Comparison of ENCODE assay signal across 20 mouse cellular contexts in genomic region chr2:76806376-76806775, GRCm38 (mm10).
DNase-seq lines count a peak whose midpoint lies in the region; ATAC-seq lines count a peak whose summit lies in the region.
"Had no signal": no experiment of that assay in that cellular context is flagged by ENCODE, and none has a peak within 500 bp of the region (broad histone marks: within the 10 kb centered on the region; RNA-seq: fewer than 3 reads in every experiment).

No protein-coding gene starts in this region.

- H3K9ac ChIP-seq in heart, embryonic 11.5 days (ENCODE audit: low read depth, low read length), result peak overlapping the region; percentile 78
- H3K9ac ChIP-seq: kidney, embryonic 15.5 days; liver, embryonic 12.5 days; lung, embryonic 14.5 days had no signal

- H3K4me1 ChIP-seq in heart, embryonic 11.5 days (ENCODE audit: control insufficient read depth, insufficient read depth, low read length), result peaks cover 8% of the 10 kb centered on the region; the same call in 1 of the 2 replicates
- H3K4me1 ChIP-seq: kidney, embryonic 15.5 days; liver, embryonic 12.5 days had no signal

- H3K27ac ChIP-seq in heart, embryonic 11.5 days (ENCODE audit: low read depth, low read length), result peak overlapping the region; percentile 97
- H3K27ac ChIP-seq: kidney, embryonic 15.5 days; liver, embryonic 12.5 days had no signal

- no peak for DNase-seq in frontal cortex, postnatal 14 days (ENCODE audit: low spot score in 2 of 2)
- DNase-seq in R1 (ENCODE audit: low read depth, low spot score), result peak; percentile 52
- peak; percentile 53 to 65 for DNase-seq in heart, postnatal 10 days
- DNase-seq in spleen, postnatal 36 days (ENCODE audit: low spot score in 2 of 2), result no peak
- no peak for DNase-seq in right cerebral cortex, postnatal 10 days (ENCODE audit: low spot score in 2 of 2)
- no peak for DNase-seq in kidney, postnatal 14 days
- DNase-seq: adrenal gland, postnatal 14 days; cerebellum, adult 18-20 months; cerebellum, postnatal 36 days; gastrocnemius, postnatal 14 days; lung, embryonic 14.5 days; lung, postnatal 36 days; thymus, postnatal 25 days had no signal

- peaks cover 8% of the 10 kb centered on the region for H3K36me3 ChIP-seq in heart, embryonic 11.5 days (ENCODE audit: control insufficient read depth, insufficient read depth, low read length)
- H3K36me3 ChIP-seq: kidney, embryonic 15.5 days; liver, embryonic 12.5 days had no signal

- 30% methylated on average over 4 of the region's 4 CpGs for WGBS in heart, embryonic 11.5 days (ENCODE audit: insufficient replicate concordance)

- H3K4me3 ChIP-seq in heart, embryonic 11.5 days (ENCODE audit: low read depth, low read length), result peak overlapping the region; percentile 48
- H3K4me3 ChIP-seq: kidney, embryonic 15.5 days; liver, embryonic 12.5 days had no signal

- ATAC-seq in frontal cortex, adult (ENCODE audit: low TSS enrichment), result 0 out of 2 replicates have a peak, but pooled peaks have one; percentile 38
- peak; percentile 51; the same call in 1 of the 2 replicates for ATAC-seq in heart, embryonic 11.5 days (replicated peaks; ENCODE audit: insufficient number of reproducible peaks, low FRiP score, low TSS enrichment)
- ATAC-seq: activated CD4-positive, CD25-positive, alpha-beta regulatory T cell, adult 4 months; hindbrain, embryonic 16.5 days; intestine, postnatal 0 days; liver, embryonic 12.5 days had no signal

- H3K4me2 ChIP-seq in heart, embryonic 11.5 days, result peak overlapping the region; percentile 51
- H3K4me2 ChIP-seq: kidney, embryonic 15.5 days; liver, embryonic 12.5 days; lung, embryonic 14.5 days had no signal

- no peaks in the 10 kb centered on the region for H3K9me3 ChIP-seq in heart, embryonic 11.5 days (replicated peaks; ENCODE audit: control insufficient read depth, low read length)
- H3K9me3 ChIP-seq: kidney, embryonic 15.5 days; liver, embryonic 12.5 days had no signal

- intact Hi-C loops in heart, postnatal 10 days (cut with DNase I), result no loop called here

- no peaks in the 10 kb centered on the region for H3K27me3 ChIP-seq in heart, embryonic 11.5 days (ENCODE audit: control insufficient read depth, insufficient read depth, low read length)
- H3K27me3 ChIP-seq: kidney, embryonic 15.5 days; liver, embryonic 12.5 days had no signal

Comparison
In these comparisons a context has a peak if more than half of its experiments do, and no peak if none do; other contexts are left out.
1. DNase-seq: peak in R1 (single experiment) and heart, postnatal 10 days (2 of 2); none in frontal cortex, postnatal 14 days (0 of 2), spleen, postnatal 36 days (0 of 2), right cerebral cortex, postnatal 10 days (0 of 2) and kidney, postnatal 14 days (single experiment).